Mouse (Mus musculus) olfactory bulb, adult 2 months (tissue): Measurements from ENCODE around the gene D17Wsu92e. TPM values are rescaled to one million over a fixed set of nuclear protein-coding genes. Genes with fewer than 3 reads are reported as not detected.

Source experiments
- H3K27ac ChIP-seq: fragments of 200-500 bp; 2 replicates; pipeline ENCODE4 v1.5.1; 2012; ENCODE audit warnings: low read depth, low read length; ENCODE audit not compliant: insufficient read depth
- H3K4me1 ChIP-seq: fragments of 200-500 bp; 2 replicates; pipeline ENCODE4 v1.6.1; 2012; ENCODE audit warnings: low read length; ENCODE audit not compliant: control insufficient read depth, insufficient read depth
- H3K4me3 ChIP-seq: fragments of 200-500 bp; 2 replicates; pipeline ENCODE4 v1.5.1; 2012; ENCODE audit warnings: mild to moderate bottlenecking, low read depth, low read length, moderate library complexity; ENCODE audit not compliant: insufficient read depth
- CTCF ChIP-seq: fragments of 200-500 bp; IDR thresholded peaks from 2 replicates; pipeline ENCODE4 v1.5.1; 2012; ENCODE audit warnings: low read depth, mild to moderate bottlenecking, low read length, moderate library complexity; ENCODE audit not compliant: insufficient read depth
- POLR2A ChIP-seq: fragments of 200-500 bp; IDR thresholded peaks from 2 replicates; pipeline ENCODE4 v1.6.1; 2012; ENCODE audit warnings: mild to moderate bottlenecking, low read depth, low read length, moderate library complexity; ENCODE audit not compliant: insufficient read depth
- WGBS: fragments of 180-500 bp; shearing (Covaris S2); methylation state at CpG from one replicate; pipeline ENCODE4 v1.1.7; 2018; 5-methylcytosine and 5-hydroxymethylcytosine counted together
- polyA plus RNA-seq: library from polyadenylated mRNA; stranded (reverse); fragments of >200 nt; gene quantifications from 2 replicates; pipeline ENCODE4 v1.2.4, GENCODE M21; 2012; ENCODE audit warnings: low replicate concordance; ENCODE audit not compliant: missing spikeins, insufficient read depth, insufficient read length

Gene D17Wsu92e
- polyA plus RNA-seq, 1 experiment = 114 TPM

- no peak overlapping the region for H3K4me3 ChIP-seq
- H3K4me1 ChIP-seq = peaks cover 10% of the 10 kb centered on the region
- peak; percentile 82 for TF ChIP-seq CTCF
- TF ChIP-seq POLR2A = no peak
- H3K27ac ChIP-seq = 0 out of 2 replicates have a peak overlapping the region, but pooled peaks have one; percentile 2
- 24% methylated on average over 9 of the region's 9 CpGs for WGBS
These were observed 58.7 kb downstream of the D17Wsu92e start for GRCm38 (mm10) chr17:27761639-27762336.

- TF ChIP-seq CTCF = no peak
- TF ChIP-seq POLR2A = no peak
- 79% methylated on average over 6 of the region's 6 CpGs for WGBS
- Histone ChIP-seq H3K4me3 (no peak overlapping the region), H3K27ac (no peak overlapping the region), H3K4me1 (peaks cover 24% of the 10 kb centered on the region)
These were observed 60.3 kb downstream of the D17Wsu92e start for GRCm38 (mm10) chr17:27760169-27760568.

- no peak overlapping the region for H3K27ac ChIP-seq
- no peak for TF ChIP-seq POLR2A
- WGBS = 75% methylated on average over 8 of the region's 8 CpGs
- peaks cover 26% of the 10 kb centered on the region for H3K4me1 ChIP-seq
- no peak overlapping the region for H3K4me3 ChIP-seq
These were observed 68.9 kb downstream of the D17Wsu92e start for GRCm38 (mm10) chr17:27751314-27752202.

- Histone ChIP-seq H3K4me3 (no peak overlapping the region), H3K4me1 (peaks cover 22% of the 10 kb centered on the region), H3K27ac (no peak overlapping the region)
- TF ChIP-seq POLR2A (no peak), CTCF (no peak)
- WGBS = 91% methylated on average over 6 of the region's 6 CpGs
These were observed 70.0 kb downstream of the D17Wsu92e start for GRCm38 (mm10) chr17:27750451-27750942.

- WGBS = 94% methylated on average over 2 of the region's 2 CpGs
- TF ChIP-seq POLR2A = no peak
- TF ChIP-seq CTCF = no peak
- Histone ChIP-seq H3K4me3 (no peak overlapping the region), H3K4me1 (peaks cover 17% of the 10 kb centered on the region), H3K27ac (no peak overlapping the region)
These were observed 72.3 kb downstream of the D17Wsu92e start for GRCm38 (mm10) chr17:27748123-27748522.

- no peak overlapping the region for H3K27ac ChIP-seq
- WGBS = 29% methylated on average over 4 of the region's 4 CpGs
- TF ChIP-seq CTCF (no peak), POLR2A (no peak)
These were observed 74.0 kb downstream of the D17Wsu92e start for GRCm38 (mm10) chr17:27746446-27746845.

GRCm38 (mm10) chr17:27740961-27741360 lies 79.5 kb downstream of the D17Wsu92e start:
- WGBS = 76% methylated on average over 6 of the region's 6 CpGs
- TF ChIP-seq CTCF (no peak), POLR2A (no peak)
- H3K4me1 ChIP-seq = peaks cover 16% of the 10 kb centered on the region

More at GRCm38 (mm10) chr17:27746446-27746845, 74.0 kb downstream of the D17Wsu92e start:
- no peak overlapping the region for H3K4me3 ChIP-seq
- H3K4me1 ChIP-seq = peaks cover 16% of the 10 kb centered on the region

GRCm38 (mm10) chr17:27734344-27735073 lies 85.9 kb downstream of the D17Wsu92e start:
- H3K4me1 ChIP-seq = no peaks in the 10 kb centered on the region
- 51% methylated on average over 13 of the region's 13 CpGs for whole genome bisulfite sequencing
- H3K27ac ChIP-seq = no peak overlapping the region
- TF ChIP-seq CTCF = no peak
- TF ChIP-seq POLR2A = no peak
- no peak overlapping the region for H3K4me3 ChIP-seq

More at GRCm38 (mm10) chr17:27740961-27741360, 79.5 kb downstream of the D17Wsu92e start:
- H3K4me3 ChIP-seq = no peak overlapping the region
- H3K27ac ChIP-seq = no peak overlapping the region
